Mouse (Mus musculus): ENCODE results near the gene Usp33.
"Not testable (repeated sequence)": the region's sequence is repeated elsewhere in the genome, so short reads cannot be mapped to it uniquely, and the experiment has no call there.

Usp33 gene

GRCm38 (mm10) chr3:152345732-152346632, at the start of gene Usp33:
Gene Usp33, plus strand, starts transcription at chr3:152346478.
- DNase-seq, result peak; percentile 96 to 97

GRCm38 (mm10) chr3:152300376-152301337, 45.6 kb upstream of the Usp33 start:
- DNase-seq, result peak in 1 of 2 experiments; percentile 30

GRCm38 (mm10) chr3:152302991-152303390, 43.3 kb upstream of the Usp33 start:
- no peak for DNase-seq

- no peak for DNase-seq
Observed at GRCm38 (mm10) chr3:152304093-152304815, 42.0 kb upstream of the Usp33 start.

GRCm38 (mm10) chr3:152305080-152305479, 41.2 kb upstream of the Usp33 start:
- DNase-seq, result no peak

GRCm38 (mm10) chr3:152305971-152306370, 40.3 kb upstream of the Usp33 start:
- DNase-seq, result no peak

GRCm38 (mm10) chr3:152308485-152309249, 37.6 kb upstream of the Usp33 start:
- DNase-seq, result peak; percentile 21 to 39

- DNase-seq, result no peak
Observed at GRCm38 (mm10) chr3:152309250-152309645, 37.0 kb upstream of the Usp33 start.

- DNase-seq, result not testable (repeated sequence)
Observed at GRCm38 (mm10) chr3:152314666-152315065, 31.6 kb upstream of the Usp33 start.

GRCm38 (mm10) chr3:152315613-152316012, 30.7 kb upstream of the Usp33 start:
- DNase-seq, result peak; percentile 89 to 92

GRCm38 (mm10) chr3:152316447-152317173, 29.7 kb upstream of the Usp33 start:
- not testable (repeated sequence) for DNase-seq

- no peak for DNase-seq
Observed at GRCm38 (mm10) chr3:152320972-152321645, 25.2 kb upstream of the Usp33 start.

- DNase-seq, result no peak
Observed at GRCm38 (mm10) chr3:152321765-152322547, 24.3 kb upstream of the Usp33 start.

- no peak for DNase-seq
Observed at GRCm38 (mm10) chr3:152332104-152332503, 14.2 kb upstream of the Usp33 start.

GRCm38 (mm10) chr3:152332545-152333300, 13.6 kb upstream of the Usp33 start:
- DNase-seq, result peak; percentile 21 to 41

- DNase-seq, result no peak
Observed at GRCm38 (mm10) chr3:152333641-152334040, 12.6 kb upstream of the Usp33 start.

GRCm38 (mm10) chr3:152336085-152336484, 10.2 kb upstream of the Usp33 start:
- DNase-seq, result no peak

GRCm38 (mm10) chr3:152339862-152340557, 6.3 kb upstream of the Usp33 start, which contains the start of gene Miga1:
Gene Miga1, minus strand, starts transcription at chr3:152340407.
- peak; percentile 88 to 91 for DNase-seq
